Mouse (Mus musculus) liver, embryonic 14.5 days (tissue): Measurements from ENCODE around the gene Slc25a24.

Experiments used
- CTCF ChIP-seq: IDR thresholded peaks from 2 replicates; pipeline ENCODE4 v1.5.1; 2016; ENCODE audit warnings: antibody characterized with exemption, low read depth, control low read depth
- EP300 ChIP-seq: IDR thresholded peaks from 2 replicates; pipeline ENCODE4 v1.6.1; 2016; ENCODE audit warnings: antibody characterized with exemption, low read depth

DNA sequence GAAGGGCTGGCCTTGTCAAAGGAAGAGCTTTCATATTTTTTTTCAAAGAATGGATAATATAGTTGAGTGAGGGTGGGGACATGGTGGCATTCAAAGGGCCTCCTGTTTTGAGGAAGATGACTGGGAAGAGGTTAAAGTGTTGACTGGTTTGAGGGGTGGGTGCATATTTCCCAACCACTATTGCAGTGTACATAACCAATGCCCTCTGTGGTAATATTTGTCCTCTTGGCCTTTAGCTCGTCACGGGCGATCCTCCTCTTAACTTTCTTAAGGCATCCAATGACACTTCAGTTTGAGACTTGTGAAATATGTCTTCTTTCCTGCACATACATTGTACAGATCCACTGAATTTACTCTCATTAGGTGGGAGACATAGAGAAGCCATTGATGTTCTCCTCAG is 89.4 kb downstream of the Slc25a24 start:
- TF ChIP-seq CTCF (no peak), EP300 (no peak)
